Mouse (Mus musculus) thymus, adult 2 months (tissue): ENCODE results near the gene Ccl2.

Experiments used
- CTCF ChIP-seq: fragments of 200-500 bp; IDR thresholded peaks from 2 replicates; pipeline ENCODE4 v1.5.1; 2012; ENCODE audit warnings: mild to moderate bottlenecking, control low read depth, low read length, moderate library complexity, borderline replicate concordance; ENCODE audit not compliant: control insufficient read depth, poor library complexity, insufficient read depth; ENCODE audit errors: extremely low read depth
- POLR2A ChIP-seq: fragments of 200-500 bp; IDR thresholded peaks from 2 replicates; pipeline ENCODE4 v1.6.1; 2012; ENCODE audit warnings: mild to moderate bottlenecking, low read length, control low read depth, moderate library complexity; ENCODE audit not compliant: control insufficient read depth, poor library complexity, insufficient read depth; ENCODE audit errors: extremely low read depth

- TF ChIP-seq POLR2A (no peak), CTCF (no peak)
These were observed 14.0 kb upstream of the Ccl2 start for GRCm38 (mm10) chr11:82021406-82021805.
